Mouse (Mus musculus) embryonic facial prominence, embryonic 15.5 days (tissue): ENCODE results near the gene Jpt1. TPM values are rescaled to one million over a fixed set of nuclear protein-coding genes. Genes with fewer than 3 reads are reported as not detected.
"Not testable (repeated sequence)": the region's sequence is repeated elsewhere in the genome, so short reads cannot be mapped to it uniquely, and the experiment has no call there.

ENCODE experiments used
- ATAC-seq: fragments of 200-750 bp; cut with Nextera tagmentation; 2 replicates; pipeline ENCODE4 v1.8.0; 2017; ENCODE audit warnings: low read depth, moderate TSS enrichment; ENCODE audit not compliant: insufficient number of reproducible peaks, low FRiP score, low TSS enrichment
- H3K27ac ChIP-seq: fragments of 300-500 bp; sonication (generic); replicated peaks from 2 replicates; pipeline ENCODE4 v1.5.1; 2015; ENCODE audit warnings: mild to moderate bottlenecking, inconsistent platforms
- H3K27me3 ChIP-seq: fragments of 300-500 bp; sonication (generic); 2 replicates; pipeline ENCODE4 v1.6.1; 2015; ENCODE audit warnings: inconsistent platforms
- H3K36me3 ChIP-seq: fragments of 300-500 bp; sonication (generic); 2 replicates; pipeline ENCODE4 v1.6.1; 2015; ENCODE audit warnings: mild to moderate bottlenecking, inconsistent platforms
- H3K4me1 ChIP-seq: fragments of 300-500 bp; sonication (generic); 2 replicates; pipeline ENCODE4 v1.6.1; 2015; ENCODE audit warnings: inconsistent platforms
- H3K4me2 ChIP-seq: fragments of 300-500 bp; sonication (generic); replicated peaks from 2 replicates; pipeline ENCODE4 v1.6.1; 2015; ENCODE audit warnings: mild to moderate bottlenecking, inconsistent platforms
- H3K4me3 ChIP-seq: fragments of 300-500 bp; sonication (generic); replicated peaks from 2 replicates; pipeline ENCODE4 v1.5.1; 2015; ENCODE audit warnings: mild to moderate bottlenecking, inconsistent platforms
- H3K9ac ChIP-seq: fragments of 300-500 bp; sonication (generic); 2 replicates; pipeline ENCODE4 v1.6.1; 2015; ENCODE audit warnings: inconsistent platforms
- H3K9me3 ChIP-seq: fragments of 300-500 bp; sonication (generic); replicated peaks from 2 replicates; pipeline ENCODE4 v1.6.1; 2016; ENCODE audit warnings: inconsistent platforms
- WGBS: fragments of 180-500 bp; shearing (Covaris S2); methylation state at CpG from one replicate; pipeline ENCODE4 v1.1.7; 2015; 5-methylcytosine and 5-hydroxymethylcytosine counted together
- polyA plus RNA-seq: library from polyadenylated mRNA; unstranded; fragments of >200 nt; fragmentation: Nextera tagmentation; extraction: Ambion mirVana; gene quantifications from 2 replicates; pipeline ENCODE4 v1.2.1, GENCODE M21; 2015

The Jpt1 gene
- polyA plus RNA-seq, 1 experiment from 2014 or later, result 523 TPM

- Histone ChIP-seq H3K9ac (0 out of 2 replicates have a peak overlapping the region, but pooled peaks have one; percentile 12), H3K9me3 (no peaks in the 10 kb centered on the region), H3K4me2 (peak overlapping the region; percentile 81), H3K27ac (peak overlapping the region; percentile 86; the same call in 1 of the 2 replicates), H3K4me3 (peak overlapping the region; percentile 99), H3K27me3 (no peaks in the 10 kb centered on the region), H3K36me3 (no peaks in the 10 kb centered on the region), H3K4me1 (peaks cover 45% of the 10 kb centered on the region)
- no peak for ATAC-seq
- WGBS, result 29% methylated on average over 3 of the region's 3 CpGs
Measured at GRCm38 (mm10) chr11:115512004-115512403, 2.2 kb downstream of the Jpt1 start.

- ATAC-seq, result no peak
- peaks cover 45% of the 10 kb centered on the region for H3K4me1 ChIP-seq
- 35% methylated on average over 2 of the region's 2 CpGs for WGBS
- H3K4me2 ChIP-seq, result peak overlapping the region; percentile 81
- H3K9me3 ChIP-seq, result no peaks in the 10 kb centered on the region
- peak overlapping the region; percentile 99 for H3K4me3 ChIP-seq
- H3K27me3 ChIP-seq, result no peaks in the 10 kb centered on the region
- no peak overlapping the region for H3K9ac ChIP-seq
- H3K27ac ChIP-seq, result 0 out of 2 replicates have a peak overlapping the region, but pooled peaks have one; percentile 12
- H3K36me3 ChIP-seq, result no peaks in the 10 kb centered on the region
Measured at GRCm38 (mm10) chr11:115511121-115511520, 3.1 kb downstream of the Jpt1 start.

- H3K9ac ChIP-seq, result no peak overlapping the region
Measured at GRCm38 (mm10) chr11:115510507-115510888, 3.7 kb downstream of the Jpt1 start.

GRCm38 (mm10) chr11:115509773-115510506 lies 4.2 kb downstream of the Jpt1 start:
- peaks cover 45% of the 10 kb centered on the region for H3K4me1 ChIP-seq
- H3K36me3 ChIP-seq, result 0 out of 2 replicates have a peak, but pooled peaks cover 2% of the 10 kb centered on the region
- H3K4me3 ChIP-seq, result no peak overlapping the region
- no peak for ATAC-seq
- no peak overlapping the region for H3K27ac ChIP-seq
- no peak overlapping the region for H3K4me2 ChIP-seq
- no peak overlapping the region for H3K9ac ChIP-seq
- WGBS, result 38% methylated on average over 6 of the region's 6 CpGs
- H3K9me3 ChIP-seq, result no peaks in the 10 kb centered on the region
- no peaks in the 10 kb centered on the region for H3K27me3 ChIP-seq

More at GRCm38 (mm10) chr11:115510507-115510888, 3.7 kb downstream of the Jpt1 start:
- Histone ChIP-seq H3K4me1 (peaks cover 45% of the 10 kb centered on the region), H3K4me2 (no peak overlapping the region), H3K9me3 (no peaks in the 10 kb centered on the region), H3K36me3 (no peaks in the 10 kb centered on the region), H3K27me3 (no peaks in the 10 kb centered on the region), H3K27ac (no peak overlapping the region), H3K4me3 (no peak overlapping the region)
- 46% methylated on average over 5 of the region's 5 CpGs for WGBS
- ATAC-seq, result no peak

GRCm38 (mm10) chr11:115508061-115508460 lies 6.1 kb downstream of the Jpt1 start:
- no peaks in the 10 kb centered on the region for H3K9me3 ChIP-seq
- WGBS, result 83% methylated on average over 2 of the region's 2 CpGs
- no peak overlapping the region for H3K4me3 ChIP-seq
- H3K9ac ChIP-seq, result no peak overlapping the region
- no peak for ATAC-seq
- no peaks in the 10 kb centered on the region for H3K27me3 ChIP-seq
- H3K36me3 ChIP-seq, result peaks cover 8% of the 10 kb centered on the region; the same call in 1 of the 2 replicates
- H3K27ac ChIP-seq, result no peak overlapping the region
- peaks cover 43% of the 10 kb centered on the region for H3K4me1 ChIP-seq
- H3K4me2 ChIP-seq, result no peak overlapping the region

- Histone ChIP-seq H3K4me2 (no peak overlapping the region), H3K9ac (no peak overlapping the region), H3K27ac (no peak overlapping the region), H3K9me3 (no peaks in the 10 kb centered on the region), H3K4me3 (no peak overlapping the region), H3K27me3 (no peaks in the 10 kb centered on the region), H3K36me3 (peaks cover 20% of the 10 kb centered on the region), H3K4me1 (peaks cover 28% of the 10 kb centered on the region)
- 80% methylated on average over 3 of the region's 3 CpGs for WGBS
- no peak for ATAC-seq
Measured at GRCm38 (mm10) chr11:115506586-115506985, 7.6 kb downstream of the Jpt1 start.

GRCm38 (mm10) chr11:115502636-115503035 lies 11.6 kb downstream of the Jpt1 start:
- Histone ChIP-seq H3K4me1 (no peaks in the 10 kb centered on the region), H3K4me2 (no peak overlapping the region), H3K27ac (no peak overlapping the region), H3K4me3 (no peak overlapping the region), H3K9me3 (no peaks in the 10 kb centered on the region), H3K27me3 (no peaks in the 10 kb centered on the region), H3K9ac (no peak overlapping the region), H3K36me3 (peaks cover 53% of the 10 kb centered on the region)
- ATAC-seq, result no peak
- WGBS, result 81% methylated on average over 6 of the region's 6 CpGs

- not testable (repeated sequence) for H3K27ac ChIP-seq, H3K9me3 ChIP-seq, H3K4me3 ChIP-seq, H3K4me1 ChIP-seq, H3K4me2 ChIP-seq, H3K27me3 ChIP-seq, ATAC-seq, H3K9ac ChIP-seq
- WGBS, result 87% methylated on average over 9 of the region's 9 CpGs
- peaks cover 42% of the 10 kb centered on the region for H3K36me3 ChIP-seq
Measured at GRCm38 (mm10) chr11:115496559-115496958, 17.6 kb downstream of the Jpt1 start.

GRCm38 (mm10) chr11:115492387-115492786 lies 21.8 kb downstream of the Jpt1 start:
- Histone ChIP-seq H3K27me3 (no peaks in the 10 kb centered on the region), H3K4me1 (peaks cover 16% of the 10 kb centered on the region), H3K4me2 (peak overlapping the region; percentile 75), H3K4me3 (peak overlapping the region; percentile 75), H3K27ac (no peak overlapping the region), H3K36me3 (peaks cover 20% of the 10 kb centered on the region), H3K9me3 (no peaks in the 10 kb centered on the region), H3K9ac (0 out of 2 replicates have a peak overlapping the region, but pooled peaks have one; percentile 58)
- no peak for ATAC-seq
- 34% methylated on average over 6 of the region's 6 CpGs for WGBS

- peak within 1 kb of the TSS; percentile 75 for H3K4me3 ChIP-seq
- H3K36me3 ChIP-seq, result peaks cover 14% of the 10 kb centered on the region
- WGBS, result under 1% methylated on average over 43 of the region's 43 CpGs
- H3K9me3 ChIP-seq, result no peaks in the 10 kb centered on the region
- no peaks in the 10 kb centered on the region for H3K27me3 ChIP-seq
- peak within 1 kb of the TSS; percentile 75 for H3K4me2 ChIP-seq
- peaks cover 16% of the 10 kb centered on the region for H3K4me1 ChIP-seq
- H3K9ac ChIP-seq, result peak within 1 kb of the TSS; percentile 58
- ATAC-seq, result peak; percentile 86
- peak within 1 kb of the TSS; percentile 91 for H3K27ac ChIP-seq
Measured at GRCm38 (mm10) chr11:115491356-115492083, 22.7 kb downstream of the Jpt1 start, which contains the start of gene Nt5c. Nt5c (minus strand) TSS chr11:115491862.
